Mouse (Mus musculus) ES-E14 (cell line): Measurements from ENCODE around the gene AC131692.1. TPM values are rescaled to one million over a fixed set of nuclear protein-coding genes. Genes with fewer than 3 reads are reported as not detected.

Source experiments
- DNase-seq: peaks from one replicate; pipeline ENCODE4 v3.0.0-alpha.2; 2013; ENCODE audit warnings: low read depth, low spot score
- H3K27ac ChIP-seq: 2 replicates; pipeline ENCODE4 v1.5.1; 2012; ENCODE audit warnings: low read depth, mild to moderate bottlenecking, low read length, moderate library complexity, mixed read lengths; ENCODE audit not compliant: poor library complexity, insufficient read depth, severe bottlenecking
- H3K36me3 ChIP-seq: 2 replicates; pipeline ENCODE4 v1.6.1; 2012; ENCODE audit warnings: mild to moderate bottlenecking, low read length, moderate library complexity, mixed read lengths; ENCODE audit not compliant: control insufficient read depth, poor library complexity, insufficient read depth, severe bottlenecking
- H3K4me1 ChIP-seq, 2 experiments: fragments of 150-350 bp in 1 of 2; sonication (generic) in 1 of 2; 2 replicates each; pipeline ENCODE4 v1.6.1; 2012; ENCODE audit warnings: low read length in 2 of 2, mild to moderate bottlenecking in 1 of 2, mixed read lengths in 1 of 2; ENCODE audit not compliant: control insufficient read depth in 2 of 2, insufficient read depth in 2 of 2, poor library complexity in 1 of 2
- H3K4me3 ChIP-seq, 2 experiments: fragments of 150-350 bp in 1 of 2; sonication (generic) in 1 of 2; 2 replicates each; pipeline ENCODE4 v1.5.1; 2012; ENCODE audit warnings: low read length in 2 of 2, low read depth in 1 of 2, mild to moderate bottlenecking in 1 of 2, mixed read lengths in 1 of 2; ENCODE audit not compliant: insufficient read depth in 1 of 2, poor library complexity in 1 of 2, severe bottlenecking in 1 of 2
- H3K9ac ChIP-seq: 2 replicates; pipeline ENCODE4 v1.6.1; 2012; ENCODE audit warnings: low read depth, mild to moderate bottlenecking, low read length, mixed read lengths; ENCODE audit not compliant: poor library complexity, insufficient read depth, severe bottlenecking
- H3K9me3 ChIP-seq: fragments of 150-350 bp; sonication (generic); 2 replicates; pipeline ENCODE4 v1.6.1; 2012; ENCODE audit warnings: low read depth, mild to moderate bottlenecking, low read length; ENCODE audit not compliant: control insufficient read depth, insufficient read depth
- CHD2 ChIP-seq: IDR thresholded peaks from 2 replicates; pipeline ENCODE4 v1.6.1; 2014; ENCODE audit warnings: mild to moderate bottlenecking, low read depth, low read length, inconsistent platforms
- HCFC1 ChIP-seq: IDR thresholded peaks from 2 replicates; pipeline ENCODE4 v1.6.1; 2012; ENCODE audit warnings: low read length, inconsistent platforms, borderline replicate concordance; ENCODE audit not compliant: insufficient read depth
- MAFK ChIP-seq: IDR thresholded peaks from 2 replicates; pipeline ENCODE4 v1.6.1; 2014; ENCODE audit warnings: mild to moderate bottlenecking, low read depth, low read length, inconsistent platforms; ENCODE audit not compliant: insufficient read depth
- ZC3H11A ChIP-seq: IDR thresholded peaks from 2 replicates; pipeline ENCODE4 v1.6.1; 2012; ENCODE audit warnings: low read depth, mild to moderate bottlenecking, inconsistent platforms, low read length, borderline replicate concordance
- ZNF384 ChIP-seq: IDR thresholded peaks from 2 replicates; pipeline ENCODE4 v1.6.1; 2012; ENCODE audit warnings: low read depth, low read length, inconsistent platforms
- in situ Hi-C, 2 experiments: fragments of 600-800 bp; cut with MboI; formaldehyde crosslinking; loops; one replicate each; pipeline ENCODE4 v1.15.1; 2025; ENCODE audit warnings: low sequenced_read_pairs in 2 of 2, inconsistent platforms in 1 of 2; ENCODE audit not compliant: unreplicated experiment in 2 of 2
- total RNA-seq: library from RNA; depleted of rRNA; stranded (reverse); fragments of 300-350 nt; gene quantifications from 2 replicates; pipeline ENCODE4 v1.2.3, GENCODE M21; 2012

Gene AC131692.1
- total RNA-seq, 1 experiment, result 3.4 TPM

DNA sequence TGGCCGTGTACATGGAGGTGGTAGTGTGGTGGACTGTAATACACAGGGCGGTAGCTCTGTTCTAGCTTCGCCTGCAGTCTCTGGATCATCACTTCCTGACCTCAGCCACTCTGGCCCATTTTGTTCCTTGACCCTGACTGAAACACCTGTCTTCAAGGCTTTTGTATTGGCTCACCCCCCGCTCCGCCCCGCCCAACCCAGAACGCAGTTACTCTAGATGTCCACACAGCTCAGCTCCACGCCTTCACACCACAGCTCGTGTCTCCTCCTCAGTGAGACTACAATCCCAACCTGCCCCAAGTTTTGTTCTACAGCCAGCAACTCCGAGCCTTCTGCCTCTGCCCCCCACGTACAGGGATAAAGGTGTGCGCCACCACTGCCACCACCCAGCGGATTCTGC is 5.4 kb upstream of the AC131692.1 start:
- Histone ChIP-seq H3K27ac (no peak overlapping the region), H3K9ac (no peak overlapping the region), H3K4me1 (peaks cover 7 to 19% of the 10 kb centered on the region in 2 experiments; a peak in 3 of 4 replicates), H3K9me3 (no peaks in the 10 kb centered on the region), H3K36me3 (peaks cover 69% of the 10 kb centered on the region), H3K4me3 (no peak overlapping the region)
- DNase-seq, result no peak
- in situ Hi-C loops, result no loop called here
- TF ChIP-seq ZNF384, result no peak
- no peak for TF ChIP-seq HCFC1
- no peak for TF ChIP-seq MAFK
- no peak for TF ChIP-seq CHD2
- no peak for TF ChIP-seq ZC3H11A

DNA sequence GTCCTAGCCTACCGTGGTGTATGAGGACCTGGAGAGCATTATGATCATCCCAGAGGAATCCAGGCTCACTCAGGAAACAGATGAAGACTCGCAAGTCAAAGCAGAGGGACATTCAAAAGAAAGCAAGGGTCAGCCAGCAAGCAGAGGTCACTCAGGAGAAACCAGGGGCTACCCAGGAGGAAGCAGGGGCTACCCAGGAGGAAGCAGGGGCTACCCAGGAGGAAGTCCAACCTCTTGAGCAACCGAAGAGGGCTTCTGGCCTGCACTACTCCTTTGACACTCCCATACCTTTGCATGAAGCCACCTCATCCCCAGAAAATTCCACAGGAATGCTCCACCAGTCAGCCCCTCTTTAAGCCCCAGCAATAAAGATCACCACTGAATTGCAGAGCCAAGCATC is 3.6 kb downstream of the AC131692.1 start:
- Histone ChIP-seq H3K27ac (no peak overlapping the region), H3K9me3 (no peaks in the 10 kb centered on the region), H3K9ac (no peak overlapping the region), H3K36me3 (peaks cover 41% of the 10 kb centered on the region), H3K4me3 (no peak overlapping the region), H3K4me1 (peaks cover 0 to 9% of the 10 kb centered on the region in 2 experiments; a peak in 2 of 4 replicates)
- in situ Hi-C loops, result no loop called here
- no peak for TF ChIP-seq ZC3H11A
- no peak for TF ChIP-seq ZNF384
- no peak for TF ChIP-seq CHD2
- no peak for TF ChIP-seq HCFC1
- TF ChIP-seq MAFK, result no peak
- DNase-seq, result no peak

DNA sequence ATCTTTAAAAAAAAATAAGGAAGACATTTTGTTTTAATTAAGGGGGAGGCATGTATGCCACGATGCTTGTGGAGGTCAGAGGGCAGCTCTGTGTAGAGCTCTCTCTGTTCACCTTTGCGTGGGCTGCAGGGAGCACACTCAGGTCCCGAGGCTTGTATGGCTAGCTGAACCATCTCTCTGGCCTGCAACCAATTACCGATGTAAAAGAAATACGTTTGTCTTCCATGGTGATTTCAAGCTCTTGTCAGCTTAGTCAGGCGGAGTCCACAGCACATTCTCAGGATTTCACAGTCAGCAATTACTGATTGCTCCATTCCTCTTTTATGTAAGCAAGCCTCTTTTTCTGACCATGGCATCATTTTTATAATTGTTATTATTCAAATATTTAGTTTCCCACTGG is 7.0 kb downstream of the AC131692.1 start:
- DNase-seq, result no peak

DNA sequence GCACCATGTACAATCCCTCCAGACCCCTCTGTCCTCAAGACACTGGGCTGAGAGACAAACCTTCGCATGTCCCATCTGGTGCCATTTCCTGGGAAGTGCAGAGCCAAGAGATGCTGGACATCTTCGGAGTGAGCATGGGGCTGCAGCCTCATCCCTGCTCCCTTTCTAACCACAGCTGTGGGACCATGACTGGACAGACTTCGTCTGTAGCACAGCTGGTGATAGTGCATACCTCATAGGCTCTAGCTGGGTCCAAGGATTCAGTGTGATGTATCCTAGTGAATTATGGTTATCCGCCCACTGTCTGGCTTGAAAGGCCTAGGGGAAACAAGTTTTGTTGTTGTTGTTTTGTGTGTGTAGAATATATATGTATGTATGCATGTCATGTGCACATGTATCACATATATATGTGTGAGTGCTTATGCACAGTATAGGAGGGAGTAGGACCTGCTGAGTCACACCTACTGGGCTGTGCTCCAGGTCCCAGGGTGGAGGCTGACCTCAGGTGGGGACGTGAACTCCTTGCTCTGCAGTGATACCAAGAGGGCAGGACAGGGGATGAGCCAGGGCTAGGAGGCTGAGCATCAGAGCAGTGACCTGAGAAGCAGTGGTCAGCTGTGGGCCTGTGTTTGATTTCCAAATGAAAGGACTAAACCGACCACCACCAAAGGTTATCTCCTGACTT is 8.1 kb downstream of the AC131692.1 start:
- Histone ChIP-seq H3K9ac (no peak overlapping the region), H3K36me3 (peaks cover 20% of the 10 kb centered on the region), H3K4me3 (no peak overlapping the region), H3K9me3 (no peaks in the 10 kb centered on the region), H3K4me1 (peaks cover 0 to 15% of the 10 kb centered on the region in 2 experiments; a peak in 2 of 4 replicates), H3K27ac (no peak overlapping the region)
- DNase-seq, result no peak
- TF ChIP-seq CHD2, result no peak
- no peak for TF ChIP-seq HCFC1
- TF ChIP-seq MAFK, result no peak
- no peak for TF ChIP-seq ZNF384
- no peak for TF ChIP-seq ZC3H11A
- in situ Hi-C loops, result no loop called here

More for the DNA sequence above, 7.0 kb downstream of the AC131692.1 start:
- H3K9me3 ChIP-seq, result no peaks in the 10 kb centered on the region
- H3K4me1 ChIP-seq, result peaks cover 0 to 15% of the 10 kb centered on the region in 2 experiments; a peak in 2 of 4 replicates
- H3K36me3 ChIP-seq, result peaks cover 20% of the 10 kb centered on the region
- TF ChIP-seq ZC3H11A (no peak), CHD2 (no peak), ZNF384 (no peak), HCFC1 (no peak), MAFK (no peak)
- in situ Hi-C loops, result no loop called here
- H3K9ac ChIP-seq, result no peak overlapping the region
- H3K4me3 ChIP-seq, result no peak overlapping the region
- no peak overlapping the region for H3K27ac ChIP-seq
